Mouse (Mus musculus): ENCODE measurements around the gene Pgpep1l. TPM values are rescaled to one million over a fixed set of nuclear protein-coding genes. Genes with fewer than 3 reads are reported as not detected.

Pgpep1l gene
- polyA plus RNA-seq, 1 experiment from 2014 or later, result not detected

DNA sequence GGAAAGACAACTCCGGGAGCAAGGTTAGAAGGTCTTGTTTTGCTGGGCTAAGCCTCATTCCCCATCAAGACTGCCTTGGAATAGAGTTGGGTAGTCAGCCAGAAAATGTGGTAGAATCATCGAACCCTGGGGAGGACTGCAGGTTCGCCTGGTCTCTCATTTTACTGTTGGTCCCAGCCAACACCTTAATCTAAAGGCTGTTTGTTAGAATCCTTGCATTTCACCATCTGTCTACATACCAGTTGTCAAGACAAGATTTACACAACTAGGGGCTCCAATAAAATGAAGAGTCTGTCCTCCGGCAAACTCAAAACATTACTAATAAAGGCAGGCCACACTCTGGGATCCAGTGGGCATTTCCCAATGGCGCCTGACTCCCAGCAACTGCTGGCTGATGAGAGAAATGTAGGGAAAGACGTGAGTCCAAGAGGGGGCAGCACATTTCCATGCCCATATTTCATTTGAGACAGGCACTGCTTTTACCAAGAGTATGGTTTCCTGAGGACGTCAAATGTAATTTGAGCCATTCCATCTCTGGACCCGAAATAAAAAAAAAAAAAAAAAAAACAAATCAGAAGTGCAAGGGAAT, 1.3 kb downstream of the Pgpep1l start:
- no peak for ATAC-seq (ENCODE audit: low read depth)

DNA sequence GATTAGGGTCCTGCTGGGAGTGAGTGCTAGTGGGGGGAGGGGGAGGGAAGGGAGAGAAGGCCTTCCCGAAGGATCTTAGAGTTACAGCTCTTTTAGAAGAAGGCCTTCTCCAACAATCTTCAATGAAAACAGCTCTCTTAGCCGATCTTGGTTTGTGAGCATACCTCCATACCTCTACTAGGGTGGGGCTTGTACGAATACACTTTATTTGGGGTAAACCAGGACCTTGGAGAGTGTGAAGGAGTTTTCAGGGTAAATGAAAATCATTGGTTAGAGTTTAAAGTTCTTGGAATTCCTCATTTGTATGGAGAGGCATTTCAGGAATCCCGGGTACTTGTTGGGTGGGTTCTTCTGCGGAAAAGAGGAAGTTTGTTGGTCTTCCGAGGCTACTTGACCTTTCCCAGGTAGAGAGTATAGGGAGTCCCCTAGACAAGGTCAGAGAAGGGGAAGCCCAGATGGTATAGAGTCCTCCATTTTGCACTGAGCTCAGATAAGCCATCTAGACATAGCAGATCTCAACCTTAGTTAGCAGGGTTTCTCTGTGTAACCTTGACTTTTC, 4.4 kb downstream of the Pgpep1l start:
- 53% methylated on average over 6 of the region's 6 CpGs for WGBS
- Histone ChIP-seq H3K9ac (ENCODE audit: low read depth, low read length) (no peak overlapping the region), H3K36me3 (ENCODE audit: control insufficient read depth, insufficient read depth, low read length) (no peaks in the 10 kb centered on the region), H3K4me2 (ENCODE audit: low read depth, low read length) (no peak overlapping the region), H3K4me1 (ENCODE audit: control insufficient read depth, insufficient read depth, low read length) (peaks cover 10% of the 10 kb centered on the region), H3K27ac (replicated peaks; ENCODE audit: low read depth, low read length) (no peak overlapping the region), H3K9me3 (ENCODE audit: control insufficient read depth, low read length) (0 out of 2 replicates have a peak, but pooled peaks cover 7% of the 10 kb centered on the region), H3K27me3 (replicated peaks; ENCODE audit: control insufficient read depth, insufficient read depth, low read length) (0 out of 2 replicates have a peak, but pooled peaks cover 2% of the 10 kb centered on the region), H3K4me3 (ENCODE audit: low read depth, low read length) (no peak overlapping the region)
- DNase-seq (ENCODE audit: low spot score) (no peak), ATAC-seq (ENCODE audit: low read depth) (no peak)

More for the DNA sequence above, 1.3 kb downstream of the Pgpep1l start:
- H3K4me2 ChIP-seq (ENCODE audit: low read depth, low read length), result no peak overlapping the region
- no peaks in the 10 kb centered on the region for H3K36me3 ChIP-seq (ENCODE audit: control insufficient read depth, insufficient read depth, low read length)
- H3K27ac ChIP-seq (replicated peaks; ENCODE audit: low read depth, low read length), result 0 out of 2 replicates have a peak overlapping the region, but pooled peaks have one; percentile 31
- H3K4me3 ChIP-seq (ENCODE audit: low read depth, low read length), result no peak overlapping the region
- H3K27me3 ChIP-seq (replicated peaks; ENCODE audit: control insufficient read depth, insufficient read depth, low read length), result 0 out of 2 replicates have a peak, but pooled peaks cover 3% of the 10 kb centered on the region
- 0 out of 2 replicates have a peak, but pooled peaks cover 7% of the 10 kb centered on the region for H3K9me3 ChIP-seq (ENCODE audit: control insufficient read depth, low read length)
- DNase-seq (ENCODE audit: low spot score), result peak; percentile 62
- WGBS, result 42% methylated on average over 8 of the region's 8 CpGs
- no peak overlapping the region for H3K9ac ChIP-seq (ENCODE audit: low read depth, low read length)
- H3K4me1 ChIP-seq (ENCODE audit: control insufficient read depth, insufficient read depth, low read length), result peaks cover 26% of the 10 kb centered on the region

DNA sequence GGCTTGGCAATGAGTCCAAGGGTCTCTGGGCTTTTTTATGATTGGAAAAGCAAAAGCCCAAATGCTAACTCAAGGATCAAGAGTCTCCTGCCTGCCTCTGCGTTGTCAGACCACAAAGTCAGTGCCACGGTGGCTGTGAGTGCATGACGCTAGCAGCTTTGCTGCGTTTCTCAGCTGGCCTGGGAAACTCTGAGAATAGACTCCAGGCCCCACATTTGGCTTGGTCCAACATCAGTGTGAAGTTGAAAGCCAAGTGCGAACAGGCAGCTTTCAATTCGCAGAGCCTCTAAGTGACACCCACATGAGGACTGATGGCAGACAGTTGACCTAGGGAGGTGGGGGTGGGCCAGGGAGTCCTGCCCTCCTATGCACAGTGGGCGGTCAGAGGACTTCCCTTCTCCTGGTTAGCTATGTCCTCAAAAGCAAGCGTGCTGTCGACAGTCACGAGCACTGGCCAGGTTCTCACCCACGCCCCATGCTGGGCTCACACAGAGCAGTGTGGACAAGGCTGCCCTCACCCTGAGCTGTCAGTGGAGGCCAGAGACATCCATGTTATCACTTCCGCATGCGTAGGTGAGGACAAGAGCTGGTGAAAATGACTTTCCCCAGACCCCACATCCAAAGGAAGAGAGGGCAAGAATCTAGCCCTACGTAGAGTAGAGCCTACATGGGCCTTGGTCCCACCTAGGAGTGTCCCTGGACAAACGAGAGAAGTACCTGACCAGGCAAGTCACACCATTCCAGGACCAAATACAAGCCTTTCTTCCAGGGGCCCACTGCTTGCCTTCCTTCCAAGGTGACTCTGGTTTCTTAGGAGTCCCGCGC, 5.5 kb downstream of the Pgpep1l start:
- H3K27me3 ChIP-seq (replicated peaks; ENCODE audit: control insufficient read depth, insufficient read depth, low read length), result no peaks in the 10 kb centered on the region
- no peak overlapping the region for H3K9ac ChIP-seq (ENCODE audit: low read depth, low read length)
- H3K4me3 ChIP-seq (ENCODE audit: low read depth, low read length), result no peak overlapping the region
- 0 out of 2 replicates have a peak, but pooled peaks cover 7% of the 10 kb centered on the region for H3K9me3 ChIP-seq (ENCODE audit: control insufficient read depth, low read length)
- H3K4me1 ChIP-seq (ENCODE audit: control insufficient read depth, insufficient read depth, low read length), result peaks cover 3% of the 10 kb centered on the region
- H3K27ac ChIP-seq (replicated peaks; ENCODE audit: low read depth, low read length), result no peak overlapping the region
- DNase-seq (ENCODE audit: low spot score), result no peak
- no peak overlapping the region for H3K4me2 ChIP-seq (ENCODE audit: low read depth, low read length)
- no peaks in the 10 kb centered on the region for H3K36me3 ChIP-seq (ENCODE audit: control insufficient read depth, insufficient read depth, low read length)
- WGBS, result 75% methylated on average over 16 of the region's 17 CpGs
- ATAC-seq (ENCODE audit: low read depth), result no peak

DNA sequence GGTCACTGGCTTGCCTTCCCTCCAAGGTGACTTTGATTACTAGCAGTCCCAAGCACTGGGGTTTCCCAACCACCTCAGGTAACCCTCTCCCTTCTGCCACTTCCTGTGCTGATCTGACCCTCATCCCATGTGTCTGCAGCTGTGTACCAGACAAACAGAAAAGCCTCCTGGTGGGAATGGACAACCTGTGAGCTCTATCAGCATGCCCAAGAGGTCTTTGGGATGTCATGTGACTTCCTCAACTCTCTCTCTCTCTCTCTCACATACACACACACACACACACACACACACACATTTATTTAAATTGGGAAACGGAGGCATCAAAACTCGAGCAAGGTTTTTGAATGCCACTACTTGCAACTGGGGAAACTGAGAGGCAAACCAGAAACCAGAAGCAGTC, 6.3 kb downstream of the Pgpep1l start:
- H3K4me2 ChIP-seq (ENCODE audit: low read depth, low read length), result no peak overlapping the region
- no peaks in the 10 kb centered on the region for H3K27me3 ChIP-seq (replicated peaks; ENCODE audit: control insufficient read depth, insufficient read depth, low read length)
- no peak overlapping the region for H3K4me3 ChIP-seq (ENCODE audit: low read depth, low read length)
- no peaks in the 10 kb centered on the region for H3K36me3 ChIP-seq (ENCODE audit: control insufficient read depth, insufficient read depth, low read length)
- DNase-seq (ENCODE audit: low spot score), result no peak
- H3K9ac ChIP-seq (ENCODE audit: low read depth, low read length), result no peak overlapping the region
- no peak overlapping the region for H3K27ac ChIP-seq (replicated peaks; ENCODE audit: low read depth, low read length)
- no peak for ATAC-seq (ENCODE audit: low read depth)
- H3K9me3 ChIP-seq (ENCODE audit: control insufficient read depth, low read length), result 0 out of 2 replicates have a peak, but pooled peaks cover 7% of the 10 kb centered on the region
- no peaks in the 10 kb centered on the region for H3K4me1 ChIP-seq (ENCODE audit: control insufficient read depth, insufficient read depth, low read length)
- 54% methylated on average over 2 of the region's 2 CpGs for WGBS

DNA sequence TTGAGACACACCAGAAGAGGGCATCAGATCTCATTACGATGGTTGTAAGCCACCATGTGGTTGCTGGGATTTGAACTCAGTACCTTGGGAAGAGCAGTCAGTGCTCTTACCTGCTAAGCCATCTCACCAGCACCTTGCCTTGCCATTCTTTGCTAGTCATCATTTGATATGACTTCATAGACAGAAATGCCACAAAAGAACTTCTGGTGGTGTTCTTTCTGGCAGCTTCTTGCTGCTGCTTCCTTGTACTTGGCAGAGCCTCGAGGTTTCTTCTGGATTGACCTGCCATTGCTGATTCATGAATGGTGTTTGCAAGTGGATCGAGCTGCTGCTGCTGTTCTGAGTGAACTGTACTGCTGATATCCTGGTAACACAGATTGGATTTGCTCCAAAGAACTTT, 13.1 kb downstream of the Pgpep1l start:
- Histone ChIP-seq H3K27ac (replicated peaks; ENCODE audit: low read depth, low read length) (no peak overlapping the region), H3K9ac (ENCODE audit: low read depth, low read length) (no peak overlapping the region), H3K4me3 (ENCODE audit: low read depth, low read length) (no peak overlapping the region), H3K36me3 (ENCODE audit: control insufficient read depth, insufficient read depth, low read length) (no peaks in the 10 kb centered on the region), H3K4me1 (ENCODE audit: control insufficient read depth, insufficient read depth, low read length) (no peaks in the 10 kb centered on the region), H3K27me3 (replicated peaks; ENCODE audit: control insufficient read depth, insufficient read depth, low read length) (no peaks in the 10 kb centered on the region), H3K4me2 (ENCODE audit: low read depth, low read length) (no peak overlapping the region), H3K9me3 (ENCODE audit: control insufficient read depth, low read length) (0 out of 2 replicates have a peak, but pooled peaks cover 7% of the 10 kb centered on the region)
- DNase-seq (ENCODE audit: low spot score), result no peak
- WGBS, result 87% methylated on average over 3 of the region's 3 CpGs
- no peak for ATAC-seq (ENCODE audit: low read depth)

DNA sequence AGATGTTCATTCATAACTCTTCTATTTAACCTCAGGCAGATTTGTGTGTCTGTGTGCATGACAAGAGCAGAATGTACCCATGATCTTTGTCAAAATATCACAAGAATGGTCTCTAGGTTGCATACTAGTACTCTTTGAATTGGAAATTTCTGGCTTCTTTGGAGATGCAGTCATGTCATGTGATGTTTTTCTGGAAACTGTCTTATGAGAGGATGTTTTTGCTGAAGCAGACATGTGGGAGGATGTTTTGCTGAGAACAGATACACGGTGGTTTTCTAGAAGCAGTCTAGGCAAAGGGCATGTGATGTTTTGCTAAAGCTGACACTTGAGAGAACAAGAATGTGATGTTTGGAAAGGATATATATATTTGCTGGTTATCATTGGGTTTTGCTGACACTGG, 13.6 kb downstream of the Pgpep1l start:
- DNase-seq (ENCODE audit: low spot score), result no peak
- no peak for ATAC-seq (ENCODE audit: low read depth)
- H3K27ac ChIP-seq (replicated peaks; ENCODE audit: low read depth, low read length), result no peak overlapping the region

DNA sequence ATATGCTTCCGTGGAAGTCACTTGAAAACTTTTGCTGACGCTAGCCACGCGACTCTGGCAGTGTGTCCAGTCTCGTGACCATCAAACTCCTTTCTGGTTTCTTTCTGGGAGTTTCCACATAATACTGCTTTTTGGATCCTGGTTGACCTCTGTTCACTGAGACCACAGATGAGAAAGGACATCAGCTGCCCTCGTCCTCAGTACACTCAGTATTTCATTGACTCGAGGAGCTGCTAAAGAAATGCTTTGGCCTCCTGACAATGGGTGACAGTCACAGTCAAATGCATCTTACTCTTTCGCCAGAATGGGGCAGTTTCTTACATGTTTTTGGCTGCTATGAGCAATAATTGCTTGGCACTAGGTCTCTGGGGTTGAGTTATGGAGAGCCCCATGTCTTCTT, 17.8 kb downstream of the Pgpep1l start:
- DNase-seq (ENCODE audit: low spot score), result no peak
- no peaks in the 10 kb centered on the region for H3K4me1 ChIP-seq (ENCODE audit: control insufficient read depth, insufficient read depth, low read length)
- H3K9ac ChIP-seq (ENCODE audit: low read depth, low read length), result no peak overlapping the region
- H3K4me2 ChIP-seq (ENCODE audit: low read depth, low read length), result no peak overlapping the region
- no peak for ATAC-seq (ENCODE audit: low read depth)
- H3K27me3 ChIP-seq (replicated peaks; ENCODE audit: control insufficient read depth, insufficient read depth, low read length), result no peaks in the 10 kb centered on the region
- no peak overlapping the region for H3K27ac ChIP-seq (replicated peaks; ENCODE audit: low read depth, low read length)
- H3K9me3 ChIP-seq (ENCODE audit: control insufficient read depth, low read length), result 0 out of 2 replicates have a peak, but pooled peaks cover 7% of the 10 kb centered on the region
- WGBS, result 67% methylated on average over 8 of the region's 8 CpGs
- H3K4me3 ChIP-seq (ENCODE audit: low read depth, low read length), result no peak overlapping the region
- no peaks in the 10 kb centered on the region for H3K36me3 ChIP-seq (ENCODE audit: control insufficient read depth, insufficient read depth, low read length)

More for the DNA sequence above, 13.6 kb downstream of the Pgpep1l start:
- 75% methylated on average over 1 of the region's 1 CpGs for WGBS
- Histone ChIP-seq H3K9ac (ENCODE audit: low read depth, low read length) (no peak overlapping the region), H3K4me1 (ENCODE audit: control insufficient read depth, insufficient read depth, low read length) (no peaks in the 10 kb centered on the region), H3K4me2 (ENCODE audit: low read depth, low read length) (no peak overlapping the region), H3K4me3 (ENCODE audit: low read depth, low read length) (no peak overlapping the region), H3K36me3 (ENCODE audit: control insufficient read depth, insufficient read depth, low read length) (no peaks in the 10 kb centered on the region), H3K9me3 (ENCODE audit: control insufficient read depth, low read length) (0 out of 2 replicates have a peak, but pooled peaks cover 7% of the 10 kb centered on the region), H3K27me3 (replicated peaks; ENCODE audit: control insufficient read depth, insufficient read depth, low read length) (no peaks in the 10 kb centered on the region)

DNA sequence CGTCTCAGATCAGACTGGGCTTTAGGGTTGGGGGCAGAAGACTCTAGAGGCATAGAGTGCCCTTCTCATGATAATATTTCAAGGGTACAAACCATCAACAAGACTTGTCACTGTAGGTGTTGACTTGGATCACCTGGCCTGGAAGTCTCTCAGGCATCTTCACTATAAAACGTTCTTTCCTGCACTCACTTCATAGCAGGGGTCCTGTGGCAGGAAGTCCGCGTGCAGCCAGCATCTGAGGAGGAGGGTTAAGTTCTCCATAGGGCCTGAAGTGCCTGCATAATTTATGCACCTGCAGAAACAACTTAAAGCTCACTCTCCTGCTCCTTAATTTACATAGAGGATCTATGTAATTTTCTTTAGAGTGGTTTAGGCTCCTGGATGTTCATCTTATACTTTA, 18.4 kb downstream of the Pgpep1l start:
- Histone ChIP-seq H3K27ac (replicated peaks; ENCODE audit: low read depth, low read length) (no peak overlapping the region), H3K9me3 (ENCODE audit: control insufficient read depth, low read length) (0 out of 2 replicates have a peak, but pooled peaks cover 5% of the 10 kb centered on the region), H3K27me3 (replicated peaks; ENCODE audit: control insufficient read depth, insufficient read depth, low read length) (no peaks in the 10 kb centered on the region), H3K4me1 (ENCODE audit: control insufficient read depth, insufficient read depth, low read length) (no peaks in the 10 kb centered on the region), H3K4me3 (ENCODE audit: low read depth, low read length) (no peak overlapping the region), H3K4me2 (ENCODE audit: low read depth, low read length) (no peak overlapping the region), H3K9ac (ENCODE audit: low read depth, low read length) (no peak overlapping the region), H3K36me3 (ENCODE audit: control insufficient read depth, insufficient read depth, low read length) (no peaks in the 10 kb centered on the region)
- DNase-seq (ENCODE audit: low spot score), result no peak
- ATAC-seq (ENCODE audit: low read depth), result no peak
- WGBS, result 31% methylated on average over 4 of the region's 4 CpGs
